Mouse (Mus musculus): Measurements from ENCODE around the gene Rbbp6. TPM values are rescaled to one million over a fixed set of nuclear protein-coding genes. Genes with fewer than 3 reads are reported as not detected.

Rbbp6 gene
- total RNA-seq, 2 experiments from 2014 or later = 42.7 to 62.0 TPM

- DNase-seq (ENCODE audit: low spot score in 2 of 2) = peak; percentile 59 to 63
Measured at GRCm38 (mm10) chr7:122970119-122970781, 4.8 kb downstream of the Rbbp6 start.

- no peak for DNase-seq (ENCODE audit: low spot score in 2 of 2)
Measured at GRCm38 (mm10) chr7:122970864-122971420, 5.5 kb downstream of the Rbbp6 start.

DNA sequence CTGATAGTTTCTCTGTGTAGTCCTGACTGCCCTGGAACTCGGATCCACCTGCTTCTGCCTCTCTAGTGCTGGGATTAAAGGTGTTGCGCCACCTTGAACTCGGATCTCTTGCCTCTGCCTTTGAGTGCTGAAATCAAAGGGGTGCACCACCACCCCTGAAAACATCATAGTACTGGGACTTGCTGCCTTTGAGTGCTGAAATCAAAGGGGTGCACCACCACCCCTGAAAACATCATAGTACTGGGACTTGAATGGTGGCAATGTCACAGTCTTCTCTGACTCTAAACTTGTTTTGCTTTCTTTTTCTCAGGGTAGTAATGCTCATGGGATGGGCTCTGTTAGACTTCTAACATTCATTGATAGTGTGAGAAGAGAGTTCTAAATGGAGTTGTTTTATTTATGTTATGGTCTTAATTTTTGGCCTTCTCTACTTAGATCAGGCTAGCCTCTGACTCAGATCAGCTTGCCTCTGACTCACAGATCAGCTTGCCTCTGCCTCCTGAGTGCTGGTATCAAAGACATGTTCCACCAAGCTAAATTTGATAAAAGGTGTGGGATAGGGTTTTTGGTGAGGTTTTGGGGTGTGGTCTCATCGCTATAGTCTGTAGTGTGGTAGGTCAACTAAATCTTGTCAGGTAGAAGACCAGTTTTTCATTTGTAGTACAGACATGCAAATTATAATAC is 6.7 kb downstream of the Rbbp6 start:
- no peak for DNase-seq (ENCODE audit: low spot score in 2 of 2)

DNA sequence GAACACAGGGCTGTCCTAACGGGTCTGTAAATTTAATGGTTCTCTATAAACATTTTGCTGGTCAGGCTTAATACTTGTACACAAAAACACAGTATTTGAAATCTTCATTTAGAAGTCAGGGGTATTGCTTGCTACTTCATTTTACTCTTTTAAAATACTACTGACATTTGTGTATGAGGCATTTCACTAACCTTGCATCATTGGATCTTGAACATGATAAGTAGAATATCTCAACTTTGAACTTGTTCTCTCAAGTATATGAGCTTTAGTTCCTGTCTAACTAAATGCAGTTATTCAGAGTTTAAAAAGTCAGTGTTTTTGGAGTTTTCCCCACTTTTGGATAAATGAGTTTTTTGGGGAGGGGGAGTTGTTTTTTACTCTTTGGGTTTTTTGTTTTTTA is 14.0 kb downstream of the Rbbp6 start:
- no peak for DNase-seq (ENCODE audit: low spot score in 2 of 2)

- DNase-seq (ENCODE audit: low spot score in 2 of 2) = no peak
Measured at GRCm38 (mm10) chr7:122998189-122998588, 32.7 kb downstream of the Rbbp6 start.

- no peak for DNase-seq (ENCODE audit: low spot score in 2 of 2)
Measured at GRCm38 (mm10) chr7:122999871-123000396, 34.4 kb downstream of the Rbbp6 start.

DNA sequence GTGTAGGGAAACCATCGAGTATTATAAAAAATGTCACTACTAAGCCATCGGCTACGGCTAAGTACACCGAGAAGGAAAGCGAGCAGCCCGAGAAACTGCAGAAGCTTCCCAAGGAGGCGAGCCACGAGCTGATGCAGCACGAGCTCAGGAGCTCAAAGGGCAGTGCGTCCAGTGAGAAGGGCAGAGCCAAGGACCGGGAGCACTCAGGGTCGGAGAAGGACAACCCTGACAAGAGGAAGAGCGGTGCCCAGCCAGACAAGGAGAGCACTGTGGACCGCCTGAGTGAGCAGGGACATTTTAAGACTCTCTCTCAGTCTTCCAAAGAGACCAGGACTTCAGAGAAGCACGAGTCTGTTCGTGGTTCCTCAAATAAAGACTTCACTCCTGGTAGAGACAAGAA is 35.3 kb downstream of the Rbbp6 start:
- DNase-seq (ENCODE audit: low spot score in 2 of 2) = no peak

GRCm38 (mm10) chr7:123001341-123002027 is 36.0 kb downstream of the Rbbp6 start:
- DNase-seq (ENCODE audit: low spot score in 2 of 2) = no peak

GRCm38 (mm10) chr7:123002028-123002410 is 36.5 kb downstream of the Rbbp6 start:
- no peak for DNase-seq (ENCODE audit: low spot score in 2 of 2)

DNA sequence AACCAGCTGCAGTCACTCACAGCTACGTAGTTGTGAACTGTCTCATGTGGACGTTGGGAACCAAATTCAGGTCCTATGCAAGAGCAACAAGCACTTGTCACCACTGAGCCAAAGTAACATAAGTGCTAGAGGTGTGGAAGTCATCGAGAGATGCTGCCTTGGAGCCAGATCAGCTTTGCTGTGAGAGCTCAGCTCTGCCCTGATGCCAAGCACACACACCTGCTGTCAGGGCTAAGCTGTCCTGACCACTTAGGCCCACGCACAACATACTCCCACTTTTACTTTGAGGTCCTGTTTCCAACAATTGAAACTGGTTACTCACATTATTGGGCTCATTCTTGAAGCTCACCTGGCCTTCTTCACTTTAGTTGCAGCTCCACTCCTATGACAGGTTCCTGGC is 37.7 kb downstream of the Rbbp6 start:
- no peak for DNase-seq (ENCODE audit: low spot score in 2 of 2)

DNA sequence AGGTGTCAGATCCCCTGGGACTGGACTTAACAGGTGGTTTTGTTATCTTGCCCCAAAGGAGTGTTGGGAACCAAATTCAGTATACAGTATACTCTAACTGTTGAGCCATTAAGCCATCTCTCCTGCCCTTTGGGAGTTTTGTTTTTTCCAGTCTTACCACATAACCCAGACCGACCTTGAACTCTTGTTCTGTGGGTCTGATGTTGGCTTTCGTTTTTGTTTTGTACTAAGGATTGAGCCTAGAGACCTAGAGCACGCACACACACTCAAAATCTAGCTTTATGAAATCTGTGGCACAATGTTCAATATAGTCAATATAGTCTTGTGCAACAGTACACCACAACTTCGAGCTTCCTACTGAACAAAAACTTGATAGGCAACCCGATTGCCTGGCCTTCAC is 39.0 kb downstream of the Rbbp6 start:
- DNase-seq (ENCODE audit: low spot score in 2 of 2) = no peak

DNA sequence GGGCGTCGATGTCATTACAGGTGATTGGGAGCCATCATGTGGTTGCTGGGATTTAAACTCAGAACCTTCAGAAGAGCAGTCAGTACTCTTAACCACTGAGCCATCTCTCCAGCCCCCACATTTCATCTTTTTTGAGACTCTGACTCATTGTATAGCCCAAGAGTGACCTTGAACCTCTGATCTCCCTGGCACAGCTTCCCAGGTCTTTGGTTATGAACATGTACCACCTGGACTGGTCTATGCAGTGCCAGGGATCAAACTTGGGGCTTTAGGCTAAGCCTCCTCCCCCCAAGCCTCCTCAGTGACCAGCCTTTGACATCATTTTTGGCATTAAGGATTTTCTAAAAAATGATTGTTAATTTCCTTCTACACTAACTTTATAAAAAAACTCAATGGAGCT is 40.8 kb downstream of the Rbbp6 start:
- DNase-seq (ENCODE audit: low spot score in 2 of 2) = peak in 1 of 2 experiments; percentile 20

DNA sequence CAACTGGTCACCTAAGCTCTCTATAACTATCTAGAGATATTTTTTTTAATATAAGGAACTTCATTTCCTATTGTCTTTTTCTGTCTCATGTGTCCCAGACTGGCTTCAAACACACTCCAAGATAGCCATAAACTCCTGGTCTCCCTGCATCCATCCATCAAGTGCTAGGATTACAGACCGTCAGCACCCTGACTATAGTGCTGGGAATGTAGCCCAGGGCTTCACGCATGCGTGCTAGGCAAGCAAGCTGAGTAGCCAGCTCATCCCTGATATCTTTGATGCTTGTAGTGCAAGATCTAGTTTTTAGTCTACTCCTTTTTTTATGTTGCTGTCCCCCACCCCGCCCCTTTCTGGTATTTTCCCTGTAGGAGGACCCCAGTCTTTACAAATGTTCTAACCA is 42.3 kb downstream of the Rbbp6 start:
- DNase-seq (ENCODE audit: low spot score in 2 of 2) = no peak

GRCm38 (mm10) chr7:123013466-123013865 is 48.0 kb downstream of the Rbbp6 start:
- no peak for DNase-seq (ENCODE audit: low spot score in 2 of 2)

- DNase-seq (ENCODE audit: low spot score in 2 of 2) = no peak
Measured at GRCm38 (mm10) chr7:123014729-123015128, 49.2 kb downstream of the Rbbp6 start.

DNA sequence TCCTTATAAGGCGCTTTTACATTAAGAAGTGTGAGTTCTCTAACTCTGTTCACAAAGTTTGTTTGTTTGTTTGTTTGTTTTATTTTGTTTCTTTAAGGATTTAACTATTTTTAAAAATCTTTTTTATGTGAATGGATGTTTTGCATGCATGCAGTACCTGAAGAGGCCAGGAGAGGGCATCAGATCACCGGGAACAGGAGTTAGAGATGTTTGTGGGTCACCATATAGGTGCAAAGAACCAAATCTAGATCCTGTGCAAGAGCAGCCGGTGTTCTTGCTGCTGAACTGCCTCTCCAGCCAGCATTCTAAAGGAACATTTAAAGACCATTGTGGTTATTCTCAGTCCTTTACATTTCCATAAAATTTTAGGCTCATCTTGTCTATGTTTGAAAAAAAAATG is 52.1 kb downstream of the Rbbp6 start:
- peak; percentile 24 to 58 for DNase-seq (ENCODE audit: low spot score in 2 of 2)

DNA sequence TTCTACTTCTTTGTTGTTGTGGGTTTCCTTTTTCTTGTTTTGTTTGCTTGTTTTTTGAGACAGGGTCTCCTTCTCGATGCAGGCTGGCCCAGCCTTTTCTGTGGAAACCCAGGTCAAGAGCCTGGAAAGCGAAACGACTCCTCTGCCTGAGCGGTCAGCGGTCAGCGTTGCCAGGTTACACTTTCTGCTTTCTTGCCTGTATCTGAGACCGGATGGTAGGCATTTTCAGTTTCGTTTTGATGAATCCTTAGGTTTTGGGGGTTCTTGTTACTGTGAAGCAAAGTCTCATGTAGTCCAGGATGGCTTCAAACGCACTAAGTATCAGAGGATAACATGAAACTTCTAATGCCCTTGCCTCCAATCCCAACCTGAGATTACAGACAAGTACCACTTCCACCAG is 59.6 kb downstream of the Rbbp6 start:
- no peak for DNase-seq (ENCODE audit: low spot score in 2 of 2)

- DNase-seq (ENCODE audit: low spot score in 2 of 2) = no peak
Measured at GRCm38 (mm10) chr7:123030295-123030694, 64.8 kb downstream of the Rbbp6 start.

DNA sequence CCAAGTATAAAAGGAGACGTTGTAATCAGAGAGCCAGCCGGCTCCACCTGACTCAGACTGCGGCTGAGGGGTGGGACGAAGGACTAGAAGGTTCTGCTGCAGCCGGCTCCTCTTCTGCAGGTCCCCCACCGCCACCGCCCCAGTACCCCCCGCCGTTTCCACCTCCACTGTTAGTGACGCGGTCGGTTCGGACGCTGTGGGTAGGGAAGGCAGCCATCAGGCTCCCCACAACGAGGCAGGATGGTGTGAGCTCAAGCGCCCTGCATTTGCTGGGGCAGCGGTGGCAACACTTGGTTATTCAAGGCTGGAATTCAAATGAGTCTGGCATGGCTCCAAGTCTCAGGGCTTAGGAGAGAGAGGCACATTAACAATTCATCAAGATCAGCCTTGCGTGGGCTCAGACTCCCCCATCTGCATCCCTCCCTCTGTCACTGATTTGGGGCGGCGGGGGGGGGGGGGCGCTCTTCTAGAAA is 65.3 kb downstream of the Rbbp6 start:
- peak; percentile 29 to 30 for DNase-seq (ENCODE audit: low spot score in 2 of 2)

- no peak for DNase-seq (ENCODE audit: low spot score in 2 of 2)
Measured at GRCm38 (mm10) chr7:123031211-123031743, 65.8 kb downstream of the Rbbp6 start.

DNA sequence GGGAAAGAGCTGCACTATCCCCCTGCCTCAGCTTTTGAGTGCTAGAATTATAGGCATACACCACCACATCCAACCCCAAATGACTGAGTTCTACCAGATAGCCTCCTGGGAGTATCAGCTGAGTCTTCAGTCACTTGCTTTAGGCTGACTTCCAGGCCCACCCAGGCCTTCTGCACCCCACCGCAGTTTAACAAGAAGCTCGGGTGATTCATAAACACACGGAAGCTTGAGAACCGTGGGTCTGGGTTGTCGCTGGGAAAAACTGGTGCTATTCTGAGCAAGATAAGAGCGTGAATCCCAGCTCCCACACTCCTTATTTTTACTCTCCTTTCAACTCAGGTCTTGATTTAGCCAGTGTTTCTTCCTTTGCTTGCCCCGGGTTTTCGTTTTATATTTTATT is 69.8 kb downstream of the Rbbp6 start:
- DNase-seq (ENCODE audit: low spot score in 2 of 2) = no peak

All from adrenal gland, adult 18-20 months (tissue).